8 mouse cellular contexts compared by ENCODE assay signal in the genomic region with DNA sequence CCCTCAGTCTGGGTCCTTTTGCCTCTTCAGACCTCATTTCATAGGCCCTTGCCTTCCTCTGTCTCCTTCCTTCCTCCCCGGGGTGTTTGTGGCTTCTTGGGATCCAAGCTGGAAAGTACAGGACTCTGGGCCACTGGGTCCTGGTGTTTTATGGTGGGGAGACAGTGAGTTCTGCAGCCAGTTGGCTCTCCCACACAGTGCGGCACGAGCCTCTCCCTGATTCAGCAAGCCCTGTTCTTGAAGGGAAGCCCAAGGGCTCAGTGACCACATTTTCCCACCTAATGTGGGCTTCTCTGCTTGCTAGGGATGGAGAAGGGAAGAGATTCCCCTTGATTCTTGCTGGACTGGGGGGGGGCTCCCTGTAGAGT. TPM values are rescaled to one million over a fixed set of nuclear protein-coding genes. Genes with fewer than 3 reads are reported as not detected.
DNase-seq lines count a peak whose midpoint lies in the region; ATAC-seq and TF ChIP-seq lines count a peak whose summit lies in the region.

No protein-coding gene starts in this region.

- no peak for DNase-seq in cerebellum, adult 2 months
- DNase-seq in cerebellum, postnatal 25 days = no peak
- no peak for DNase-seq in spleen, adult 2 months (ENCODE audit: low read depth in 1 of 2, low spot score in 2 of 2)
- no peak for DNase-seq in spleen, postnatal 14 days (ENCODE audit: low spot score in 2 of 2)
- no peak for DNase-seq in liver, embryonic 11.5 days (ENCODE audit: low spot score)
- DNase-seq in testis, postnatal 14 days (ENCODE audit: low spot score) = peak; percentile 39
- no peak for DNase-seq in right cerebral cortex, postnatal 25 days
- DNase-seq in layer of hippocampus, postnatal 10 days (ENCODE audit: low spot score in 2 of 2) = no peak

- peak overlapping the region; percentile 97 for H3K4me2 ChIP-seq in liver, embryonic 11.5 days

- H3K27ac ChIP-seq in cerebellum, adult 2 months (ENCODE audit: insufficient read depth, low read length) = peak overlapping the region; percentile 50; the same call in 1 of the 2 replicates
- peak overlapping the region; percentile 85 for H3K27ac ChIP-seq in spleen, adult 2 months (ENCODE audit: insufficient read depth, low read length)
- H3K27ac ChIP-seq in liver, embryonic 11.5 days (ENCODE audit: low read depth, low read length) = peak overlapping the region; percentile 87

- H3K4me1 ChIP-seq in cerebellum, adult 2 months (ENCODE audit: control insufficient read depth, insufficient read depth, low read length) = peaks cover 56% of the 10 kb centered on the region
- H3K4me1 ChIP-seq in spleen, adult 2 months (ENCODE audit: control insufficient read depth, insufficient read depth, insufficient read length) = peaks cover 70% of the 10 kb centered on the region
- H3K4me1 ChIP-seq in liver, embryonic 11.5 days (replicated peaks; ENCODE audit: control insufficient read depth, insufficient read depth, low read length) = peaks cover 90% of the 10 kb centered on the region

- no peaks in the 10 kb centered on the region for H3K36me3 ChIP-seq in spleen, adult 2 months (ENCODE audit: control insufficient read depth, insufficient read depth, low read length)
- no peaks in the 10 kb centered on the region for H3K36me3 ChIP-seq in liver, embryonic 11.5 days (ENCODE audit: control insufficient read depth, insufficient read depth, low read length)

- 43% methylated on average over 3 of the region's 3 CpGs for WGBS in cerebellum, adult 2 months
- WGBS in spleen, adult 2 months = 8% methylated on average over 3 of the region's 3 CpGs
- WGBS in liver, embryonic 11.5 days = 41% methylated on average over 3 of the region's 3 CpGs

- no peak for ATAC-seq in liver, embryonic 11.5 days (replicated peaks; ENCODE audit: low FRiP score)

- no peaks in the 10 kb centered on the region for H3K9me3 ChIP-seq in liver, embryonic 11.5 days (ENCODE audit: control insufficient read depth, low read length)

- TF ChIP-seq CTCF in cerebellum, adult 2 months (IDR thresholded peaks at IDR 0.05; ENCODE audit: borderline replicate concordance, insufficient read depth, low read depth, low read length) = no peak
- TF ChIP-seq CTCF in spleen, adult 2 months (IDR thresholded peaks at IDR 0.05; ENCODE audit: extremely low read depth, insufficient read depth, insufficient read length, insufficient replicate concordance) = no peak

- H3K9ac ChIP-seq in liver, embryonic 11.5 days (ENCODE audit: low read depth, low read length) = peak overlapping the region; percentile 69; the same call in 1 of the 2 replicates

- no peak overlapping the region for H3K4me3 ChIP-seq in cerebellum, adult 2 months (replicated peaks; ENCODE audit: insufficient read depth, low read depth, low read length)
- peak overlapping the region; percentile 62; the same call in 1 of the 2 replicates for H3K4me3 ChIP-seq in spleen, adult 2 months (ENCODE audit: extremely low read depth, insufficient read depth, insufficient read length)
- peak overlapping the region; percentile 53 for H3K4me3 ChIP-seq in liver, embryonic 11.5 days (ENCODE audit: low read depth, low read length)

- no peaks in the 10 kb centered on the region for H3K27me3 ChIP-seq in cerebellum, adult 2 months (ENCODE audit: control insufficient read depth, insufficient read depth, low read length)
- no peaks in the 10 kb centered on the region for H3K27me3 ChIP-seq in spleen, adult 2 months (ENCODE audit: control insufficient read depth, insufficient read depth, low read length)
- H3K27me3 ChIP-seq in liver, embryonic 11.5 days (replicated peaks; ENCODE audit: control insufficient read depth, insufficient read depth, low read length) = peaks cover 21% of the 10 kb centered on the region

- TF ChIP-seq POLR2A in cerebellum, adult 2 months (IDR thresholded peaks at IDR 0.05; ENCODE audit: borderline replicate concordance, insufficient read depth, low read length) = no peak
- TF ChIP-seq POLR2A in spleen, adult 2 months (IDR thresholded peaks at IDR 0.05; ENCODE audit: low read depth, low read length) = no peak

RNA-seq across cellular contexts. Expression of a gene that starts 14.9 kb away (rescaled TPM):
- polyA plus RNA-seq in cerebellum, adult 2 months (2012; rRNA removed) = 13.5 and 15.4 TPM in 2 replicates
- polyA plus RNA-seq in spleen, adult 2 months (2012; rRNA removed) = 37.0 and 48.8 TPM in 2 replicates
- polyA plus RNA-seq in liver, embryonic 11.5 days (2014; fragmentation: Nextera tagmentation; extraction: Ambion mirVana) = 18.6 and 20.1 TPM in 2 replicates
- total RNA-seq in layer of hippocampus, postnatal 10 days (2021) = 10 to 100 TPM; 21.7 to 24.0 TPM

RNA-seq across cellular contexts. Expression of a gene that starts 34.9 kb away (rescaled TPM):
- 0.30 and 0.36 TPM in 2 replicates for polyA plus RNA-seq in cerebellum, adult 2 months (2012; rRNA removed)
- 1.6 and 2.0 TPM in 2 replicates for polyA plus RNA-seq in spleen, adult 2 months (2012; rRNA removed)
- polyA plus RNA-seq in liver, embryonic 11.5 days (2014; fragmentation: Nextera tagmentation; extraction: Ambion mirVana) = 96.3 and 114 TPM in 2 replicates
- 1 to 10 TPM; 1.1 to 2.2 TPM for total RNA-seq in layer of hippocampus, postnatal 10 days (2021)

RNA-seq across cellular contexts. Expression of a gene that starts 40.3 kb away (rescaled TPM):
- 1.2 and 2.1 TPM in 2 replicates for polyA plus RNA-seq in cerebellum, adult 2 months (2012; rRNA removed)
- polyA plus RNA-seq in spleen, adult 2 months (2012; rRNA removed) = 0.56 and 0.67 TPM in 2 replicates
- 0.21 and 0.22 TPM in 2 replicates for polyA plus RNA-seq in liver, embryonic 11.5 days (2014; fragmentation: Nextera tagmentation; extraction: Ambion mirVana)
- total RNA-seq in layer of hippocampus, postnatal 10 days (2021) = 1 to 10 TPM; 2.4 to 3.6 TPM

Comparison
In these comparisons a context has a peak if more than half of its experiments do, and no peak if none do; other contexts are left out.
1. RNA of a gene that starts 34.9 kb away (polyA plus RNA-seq): 96.3 to 114 TPM in liver, embryonic 11.5 days; 1.6 to 2.0 TPM in spleen, adult 2 months and 0.30 to 0.36 TPM in cerebellum, adult 2 months; every median in the first group is over 10 times any median in the second.
2. Peak in every context shown above with its lines, with median percentiles within 50 percentile points of each other: H3K27ac ChIP-seq.